Mouse (Mus musculus): ENCODE measurements around the gene Jazf1. TPM values are rescaled to one million over a fixed set of nuclear protein-coding genes. Genes with fewer than 3 reads are reported as not detected.

Jazf1 gene
- total and polyA plus RNA-seq, 3 experiments: not detected

- Histone ChIP-seq H3K27me3 (ENCODE audit: control insufficient read depth in 1 of 2, insufficient read depth in 2 of 2, low read length in 2 of 2) (peaks cover 0 to 2% of the 10 kb centered on the region in 2 experiments; a peak in 1 of 4 replicates), H3K27ac (ENCODE audit: control insufficient read depth, low read depth, low read length) (no peak overlapping the region), H3K36me3 (ENCODE audit: control insufficient read depth in 1 of 2, insufficient read depth in 2 of 2, low read length in 2 of 2) (no peaks in the 10 kb centered on the region), H3K9ac (ENCODE audit: control insufficient read depth, low read depth, low read length, poor library complexity, severe bottlenecking) (no peak overlapping the region), H3K4me1 (ENCODE audit: control insufficient read depth in 1 of 2, insufficient read depth in 2 of 2, low read length in 2 of 2) (no peaks in the 10 kb centered on the region), H3K79me2 (ENCODE audit: control insufficient read depth, insufficient read depth, low read length, poor library complexity) (no peaks in the 10 kb centered on the region), H3K4me3 (ENCODE audit: control insufficient read depth in 1 of 2, insufficient read depth in 1 of 2, low read depth in 2 of 2, low read length in 2 of 2) (no peak overlapping the region), H3K9me3 (replicated peaks; ENCODE audit: insufficient read depth, low read length) (no peaks in the 10 kb centered on the region)
- no peak for DNase-seq (ENCODE audit: low read depth, low spot score)
- TF ChIP-seq MAX (IDR thresholded peaks at IDR 0.05; ENCODE audit: low read length): no peak
- no peak for TF ChIP-seq TBP (IDR thresholded peaks at IDR 0.05; ENCODE audit: low read depth, low read length)
- TF ChIP-seq SMC3 (IDR thresholded peaks at IDR 0.05; ENCODE audit: low read depth, low read length): no peak
- TF ChIP-seq MYC (IDR thresholded peaks at IDR 0.05; ENCODE audit: low read depth, low read length): no peak
- TF ChIP-seq CTCF (IDR thresholded peaks at IDR 0.05 in 2 of 3, conservative IDR thresholded peaks at IDR 0.05 in 1 of 3; ENCODE audit: control insufficient read depth in 1 of 3, insufficient read depth in 1 of 3, low read depth in 2 of 3, low read length in 3 of 3, poor library complexity in 1 of 3, severe bottlenecking in 1 of 3): no peak
- no peak for TF ChIP-seq POLR2AphosphoS5 (IDR thresholded peaks at IDR 0.05; ENCODE audit: borderline replicate concordance, low read depth, low read length)
- TF ChIP-seq E2F4 (IDR thresholded peaks at IDR 0.05; ENCODE audit: borderline replicate concordance, low read depth, low read length): no peak
- no peak for TF ChIP-seq MAFK (IDR thresholded peaks at IDR 0.05; ENCODE audit: borderline replicate concordance, low read depth, low read length)
- TF ChIP-seq ZKSCAN1 (IDR thresholded peaks at IDR 0.05; ENCODE audit: low read depth, low read length): no peak
- TF ChIP-seq RCOR1 (IDR thresholded peaks at IDR 0.05; ENCODE audit: low read depth, low read length): no peak
- TF ChIP-seq RAD21 (IDR thresholded peaks at IDR 0.05; ENCODE audit: low read depth, low read length): no peak
- no peak for TF ChIP-seq TCF12 (IDR thresholded peaks at IDR 0.05; ENCODE audit: low read depth, low read length)
- no peak for TF ChIP-seq EP300 (IDR thresholded peaks at IDR 0.05; ENCODE audit: low read depth in 1 of 2, low read length in 2 of 2)
- TF ChIP-seq USF1 (IDR thresholded peaks at IDR 0.05; ENCODE audit: low read depth, low read length): no peak
- no peak for TF ChIP-seq HCFC1 (IDR thresholded peaks at IDR 0.05; ENCODE audit: low read depth, low read length)
Measured at GRCm38 (mm10) chr6:52892978-52893377, 175.5 kb downstream of the Jazf1 start.

- H3K79me2 ChIP-seq (ENCODE audit: control insufficient read depth, insufficient read depth, low read length, poor library complexity): no peaks in the 10 kb centered on the region
- DNase-seq (ENCODE audit: low read depth, low spot score): no peak
- H3K36me3 ChIP-seq (ENCODE audit: control insufficient read depth in 1 of 2, insufficient read depth in 2 of 2, low read length in 2 of 2): no peaks in the 10 kb centered on the region
- peaks cover 0 to 2% of the 10 kb centered on the region in 2 experiments; a peak in 1 of 4 replicates for H3K27me3 ChIP-seq (ENCODE audit: control insufficient read depth in 1 of 2, insufficient read depth in 2 of 2, low read length in 2 of 2)
- H3K27ac ChIP-seq (ENCODE audit: control insufficient read depth, low read depth, low read length): no peak overlapping the region
- H3K4me1 ChIP-seq (ENCODE audit: control insufficient read depth in 1 of 2, insufficient read depth in 2 of 2, low read length in 2 of 2): no peaks in the 10 kb centered on the region
- no peak for TF ChIP-seq HCFC1 (IDR thresholded peaks at IDR 0.05; ENCODE audit: low read depth, low read length)
- no peak for TF ChIP-seq GABPA (IDR thresholded peaks at IDR 0.05; ENCODE audit: low read depth, low read length)
- no peak for TF ChIP-seq MYC (IDR thresholded peaks at IDR 0.05; ENCODE audit: low read depth, low read length)
- no peak for TF ChIP-seq KAT2A (conservative IDR thresholded peaks at IDR 0.05; ENCODE audit: low read depth, low read length)
- TF ChIP-seq TCF12 (IDR thresholded peaks at IDR 0.05; ENCODE audit: low read depth, low read length): no peak
- no peak overlapping the region for H3K4me3 ChIP-seq (ENCODE audit: control insufficient read depth in 1 of 2, insufficient read depth in 1 of 2, low read depth in 2 of 2, low read length in 2 of 2)
- H3K9ac ChIP-seq (ENCODE audit: control insufficient read depth, low read depth, low read length, poor library complexity, severe bottlenecking): no peak overlapping the region
- no peaks in the 10 kb centered on the region for H3K9me3 ChIP-seq (replicated peaks; ENCODE audit: insufficient read depth, low read length)
Measured at GRCm38 (mm10) chr6:52887541-52888203, 180.8 kb downstream of the Jazf1 start.
